Mouse (Mus musculus) liver, embryonic 12.5 days (tissue): Measurements from ENCODE around the gene Olfr639. TPM values are rescaled to one million over a fixed set of nuclear protein-coding genes. Genes with fewer than 3 reads are reported as not detected.

Experiments
- ATAC-seq: fragments of 200-750 bp; cut with Nextera tagmentation; 2 replicates; pipeline ENCODE4 v1.8.0; 2017; ENCODE audit warnings: moderate number of reproducible peaks, mild to moderate bottlenecking, moderate library complexity
- H3K27ac ChIP-seq: fragments of 300-500 bp; sonication (generic); 2 replicates; pipeline ENCODE4 v1.5.1; 2016; ENCODE audit warnings: mild to moderate bottlenecking
- H3K27me3 ChIP-seq: fragments of 300-500 bp; sonication (generic); replicated peaks from 2 replicates; pipeline ENCODE4 v1.6.1; 2016; ENCODE audit warnings: mild to moderate bottlenecking, moderate library complexity
- H3K36me3 ChIP-seq: fragments of 300-500 bp; sonication (generic); 2 replicates; pipeline ENCODE4 v1.6.1; 2016; ENCODE audit warnings: mild to moderate bottlenecking, moderate library complexity
- H3K4me1 ChIP-seq: fragments of 300-500 bp; sonication (generic); 2 replicates; pipeline ENCODE4 v1.6.1; 2016
- H3K4me2 ChIP-seq: fragments of 300-500 bp; sonication (generic); 2 replicates; pipeline ENCODE4 v1.6.1; 2016; ENCODE audit warnings: mild to moderate bottlenecking, moderate library complexity
- H3K4me3 ChIP-seq: fragments of 300-500 bp; sonication (generic); 2 replicates; pipeline ENCODE4 v1.5.1; 2016; ENCODE audit warnings: mild to moderate bottlenecking, moderate library complexity
- H3K9ac ChIP-seq: fragments of 300-500 bp; sonication (generic); 2 replicates; pipeline ENCODE4 v1.6.1; 2016; ENCODE audit warnings: mild to moderate bottlenecking, moderate library complexity
- H3K9me3 ChIP-seq: fragments of 300-500 bp; sonication (generic); replicated peaks from 2 replicates; pipeline ENCODE4 v1.6.1; 2016; ENCODE audit warnings: mild to moderate bottlenecking, moderate library complexity
- WGBS: fragments of 180-500 bp; shearing (Covaris S2); methylation state at CpG from one replicate; pipeline ENCODE4 v1.1.7; 2016; ENCODE audit not compliant: insufficient replicate concordance; 5-methylcytosine and 5-hydroxymethylcytosine counted together
- polyA plus RNA-seq: library from polyadenylated mRNA; unstranded; fragments of >200 nt; fragmentation: Nextera tagmentation; extraction: Ambion mirVana; gene quantifications from 2 replicates; pipeline ENCODE4 v1.2.1, GENCODE M21; 2016

Gene Olfr639
- not detected in 2 replicates for polyA plus RNA-seq

- ATAC-seq, result no peak
- Histone ChIP-seq H3K4me1 (no peaks in the 10 kb centered on the region), H3K27me3 (no peaks in the 10 kb centered on the region), H3K9ac (no peak within 1 kb of the TSS), H3K4me3 (no peak within 1 kb of the TSS), H3K4me2 (no peak within 1 kb of the TSS), H3K9me3 (no peaks in the 10 kb centered on the region), H3K36me3 (no peaks in the 10 kb centered on the region), H3K27ac (no peak within 1 kb of the TSS)
These were observed at the start of gene Olfr639 for GRCm38 (mm10) chr7:104017203-104017602. Olfr639 (minus strand) TSS chr7:104017303.

GRCm38 (mm10) chr7:104061345-104061744, 44.2 kb upstream of the Olfr639 start, which contains the start of gene 4930516K23Rik:
4930516K23Rik (minus strand) TSS chr7:104061445.
- Histone ChIP-seq H3K27ac (no peak within 1 kb of the TSS), H3K4me2 (no peak within 1 kb of the TSS), H3K36me3 (no peaks in the 10 kb centered on the region), H3K9me3 (no peaks in the 10 kb centered on the region), H3K4me1 (no peaks in the 10 kb centered on the region), H3K27me3 (no peaks in the 10 kb centered on the region), H3K9ac (no peak within 1 kb of the TSS), H3K4me3 (no peak within 1 kb of the TSS)
- WGBS, result 48% methylated on average over 2 of the region's 2 CpGs
- ATAC-seq, result no peak

- H3K4me1 ChIP-seq, result no peaks in the 10 kb centered on the region
- no peak overlapping the region for H3K9ac ChIP-seq
- no peak for ATAC-seq
- H3K4me3 ChIP-seq, result no peak overlapping the region
- no peak overlapping the region for H3K4me2 ChIP-seq
- no peak overlapping the region for H3K27ac ChIP-seq
- whole genome bisulfite sequencing, result 60% methylated on average over 1 of the region's 1 CpGs
- no peaks in the 10 kb centered on the region for H3K36me3 ChIP-seq
- no peaks in the 10 kb centered on the region for H3K27me3 ChIP-seq
- no peaks in the 10 kb centered on the region for H3K9me3 ChIP-seq
These were observed 42.1 kb upstream of the Olfr639 start for GRCm38 (mm10) chr7:104059215-104059614.

- H3K4me3 ChIP-seq, result no peak within 1 kb of the TSS
- ATAC-seq, result no peak
- H3K4me1 ChIP-seq, result no peaks in the 10 kb centered on the region
- H3K27me3 ChIP-seq, result no peaks in the 10 kb centered on the region
- H3K9me3 ChIP-seq, result no peaks in the 10 kb centered on the region
- 44% methylated on average over 1 of the region's 1 CpGs for WGBS
- no peaks in the 10 kb centered on the region for H3K36me3 ChIP-seq
- no peak within 1 kb of the TSS for H3K27ac ChIP-seq
- H3K9ac ChIP-seq, result no peak within 1 kb of the TSS
- H3K4me2 ChIP-seq, result no peak within 1 kb of the TSS
These were observed 35.5 kb upstream of the Olfr639 start, which contains the start of gene Olfr642 for GRCm38 (mm10) chr7:104052566-104052965. Olfr642 (minus strand) TSS chr7:104052666.

GRCm38 (mm10) chr7:104050745-104051144, 33.6 kb upstream of the Olfr639 start:
- H3K9ac ChIP-seq, result no peak overlapping the region
- H3K4me3 ChIP-seq, result no peak overlapping the region
- H3K4me1 ChIP-seq, result no peaks in the 10 kb centered on the region
- ATAC-seq, result no peak
- H3K27ac ChIP-seq, result no peak overlapping the region
- 69% methylated on average over 4 of the region's 4 CpGs for WGBS
- H3K36me3 ChIP-seq, result no peaks in the 10 kb centered on the region
- H3K9me3 ChIP-seq, result no peaks in the 10 kb centered on the region
- H3K27me3 ChIP-seq, result no peaks in the 10 kb centered on the region
- H3K4me2 ChIP-seq, result no peak overlapping the region

GRCm38 (mm10) chr7:104035145-104035544, 18.0 kb upstream of the Olfr639 start, which contains the start of gene Olfr641:
Olfr641 (plus strand) TSS chr7:104035445.
- Histone ChIP-seq H3K9ac (no peak within 1 kb of the TSS), H3K4me3 (no peak within 1 kb of the TSS), H3K27me3 (no peaks in the 10 kb centered on the region), H3K9me3 (no peaks in the 10 kb centered on the region), H3K27ac (no peak within 1 kb of the TSS), H3K4me1 (no peaks in the 10 kb centered on the region), H3K4me2 (no peak within 1 kb of the TSS), H3K36me3 (no peaks in the 10 kb centered on the region)
- no peak for ATAC-seq
- 43% methylated on average over 1 of the region's 1 CpGs for WGBS

- no peaks in the 10 kb centered on the region for H3K36me3 ChIP-seq
- H3K4me3 ChIP-seq, result no peak overlapping the region
- H3K4me1 ChIP-seq, result no peaks in the 10 kb centered on the region
- no peak overlapping the region for H3K9ac ChIP-seq
- no peak overlapping the region for H3K27ac ChIP-seq
- no peak for ATAC-seq
- 62% methylated on average over 3 of the region's 3 CpGs for WGBS
- H3K27me3 ChIP-seq, result no peaks in the 10 kb centered on the region
- H3K9me3 ChIP-seq, result no peaks in the 10 kb centered on the region
- H3K4me2 ChIP-seq, result no peak overlapping the region
These were observed 9.9 kb upstream of the Olfr639 start for GRCm38 (mm10) chr7:104026978-104027377.

GRCm38 (mm10) chr7:104025473-104025872, 8.4 kb upstream of the Olfr639 start, which contains the start of gene Olfr640:
Olfr640 (minus strand) TSS chr7:104025573.
- no peak for ATAC-seq

GRCm38 (mm10) chr7:104021651-104022050, 4.5 kb upstream of the Olfr639 start:
- no peak for ATAC-seq
- Histone ChIP-seq H3K9ac (no peak overlapping the region), H3K27me3 (no peaks in the 10 kb centered on the region), H3K4me3 (no peak overlapping the region), H3K4me2 (no peak overlapping the region), H3K4me1 (no peaks in the 10 kb centered on the region), H3K27ac (no peak overlapping the region), H3K36me3 (no peaks in the 10 kb centered on the region), H3K9me3 (no peaks in the 10 kb centered on the region)
- 77% methylated on average over 6 of the region's 6 CpGs for WGBS

More at GRCm38 (mm10) chr7:104025473-104025872, 8.4 kb upstream of the Olfr639 start, which contains the start of gene Olfr640:
- H3K9ac ChIP-seq, result no peak within 1 kb of the TSS
- no peak within 1 kb of the TSS for H3K4me2 ChIP-seq
- no peaks in the 10 kb centered on the region for H3K27me3 ChIP-seq
- no peak within 1 kb of the TSS for H3K4me3 ChIP-seq
- no peak within 1 kb of the TSS for H3K27ac ChIP-seq
- WGBS, result 65% methylated on average over 6 of the region's 6 CpGs
- H3K4me1 ChIP-seq, result no peaks in the 10 kb centered on the region
- H3K36me3 ChIP-seq, result no peaks in the 10 kb centered on the region
- H3K9me3 ChIP-seq, result no peaks in the 10 kb centered on the region

- 68% methylated on average over 1 of the region's 1 CpGs for WGBS
- no peak overlapping the region for H3K9ac ChIP-seq
These were observed 1.9 kb upstream of the Olfr639 start for GRCm38 (mm10) chr7:104018953-104019352.

GRCm38 (mm10) chr7:103999124-103999523, 18.0 kb downstream of the Olfr639 start:
- Histone ChIP-seq H3K4me1 (no peaks in the 10 kb centered on the region), H3K9me3 (no peaks in the 10 kb centered on the region), H3K4me3 (no peak overlapping the region), H3K36me3 (no peaks in the 10 kb centered on the region), H3K27ac (no peak overlapping the region), H3K9ac (no peak overlapping the region), H3K4me2 (no peak overlapping the region), H3K27me3 (no peaks in the 10 kb centered on the region)
- no peak for ATAC-seq

More at GRCm38 (mm10) chr7:104018953-104019352, 1.9 kb upstream of the Olfr639 start:
- H3K4me1 ChIP-seq, result no peaks in the 10 kb centered on the region
- H3K27me3 ChIP-seq, result no peaks in the 10 kb centered on the region
- H3K4me3 ChIP-seq, result no peak overlapping the region
- no peak overlapping the region for H3K27ac ChIP-seq
- no peaks in the 10 kb centered on the region for H3K9me3 ChIP-seq
- no peak for ATAC-seq
- H3K36me3 ChIP-seq, result no peaks in the 10 kb centered on the region
- no peak overlapping the region for H3K4me2 ChIP-seq

GRCm38 (mm10) chr7:103998446-103998845, 18.7 kb downstream of the Olfr639 start, which contains the start of gene Olfr638:
Olfr638 (plus strand) TSS chr7:103998746.
- Histone ChIP-seq H3K27me3 (no peaks in the 10 kb centered on the region), H3K4me1 (no peaks in the 10 kb centered on the region), H3K4me2 (no peak within 1 kb of the TSS), H3K9me3 (no peaks in the 10 kb centered on the region), H3K4me3 (no peak within 1 kb of the TSS), H3K9ac (no peak within 1 kb of the TSS), H3K27ac (no peak within 1 kb of the TSS), H3K36me3 (no peaks in the 10 kb centered on the region)
- ATAC-seq, result no peak

- Histone ChIP-seq H3K9ac (no peak overlapping the region), H3K27ac (no peak overlapping the region), H3K9me3 (no peaks in the 10 kb centered on the region), H3K27me3 (no peaks in the 10 kb centered on the region), H3K4me3 (no peak overlapping the region), H3K4me2 (no peak overlapping the region), H3K36me3 (no peaks in the 10 kb centered on the region), H3K4me1 (no peaks in the 10 kb centered on the region)
- no peak for ATAC-seq
- WGBS, result 26% methylated on average over 1 of the region's 1 CpGs
These were observed 45.3 kb downstream of the Olfr639 start for GRCm38 (mm10) chr7:103971782-103972181.
